Mouse (Mus musculus): ENCODE results near the gene Anapc5.

Gene Anapc5

GRCm38 (mm10) chr5:122770806-122771261 is 50.3 kb downstream of the Anapc5 start:
- CTCF ChIA-PET = no interaction called here

- CTCF ChIA-PET = no interaction called here
These were observed 50.8 kb downstream of the Anapc5 start for GRCm38 (mm10) chr5:122770304-122770703.

GRCm38 (mm10) chr5:122769101-122769568 is 52.0 kb downstream of the Anapc5 start:
- CTCF ChIA-PET = interaction anchor here (0.6 kb wide), 1 partner anchor 284 kb away, joined by 3 read pairs; no protein-coding TSS in a partner anchor

DNA sequence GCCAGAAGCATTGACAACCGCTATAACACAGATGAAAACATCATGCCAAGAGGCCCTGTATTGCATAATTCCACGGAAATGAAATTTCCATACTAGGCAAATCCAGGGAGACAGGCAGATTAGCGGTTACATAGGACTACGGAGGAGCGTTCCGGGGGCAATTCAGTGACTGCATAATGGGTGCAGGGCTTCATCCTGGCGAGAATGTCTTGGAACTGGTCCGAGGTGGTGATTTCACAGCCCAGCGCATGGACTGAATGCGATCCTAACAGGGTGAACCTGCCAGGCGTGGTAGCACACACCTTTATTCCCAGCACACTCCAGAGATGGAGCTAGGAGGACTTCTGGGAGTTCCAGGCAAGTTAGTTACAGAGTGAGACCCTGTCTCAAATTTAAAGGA is 53.9 kb downstream of the Anapc5 start:
- CTCF ChIA-PET = no interaction called here

DNA sequence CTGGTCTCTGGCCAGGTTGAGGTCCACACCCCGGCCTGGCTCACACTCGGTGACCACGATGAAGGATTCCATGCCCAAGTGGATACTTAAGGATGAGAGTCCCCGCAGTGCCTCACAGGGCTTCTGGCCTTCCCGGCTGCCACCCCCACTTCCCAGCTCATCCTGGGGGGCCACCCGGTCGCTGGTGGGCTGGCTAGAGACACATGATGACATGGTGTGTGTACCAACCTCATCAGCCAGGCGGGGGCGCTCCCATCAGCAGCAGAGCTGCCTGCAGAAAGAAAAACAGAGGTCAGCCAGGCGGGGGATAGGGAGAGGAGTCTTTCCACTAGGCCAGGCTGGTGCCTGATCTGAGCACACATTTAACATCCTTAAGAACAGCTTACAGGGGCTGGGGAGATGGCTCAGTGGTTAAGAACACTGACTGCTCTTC is 57.1 kb downstream of the Anapc5 start:
- CTCF ChIA-PET = no interaction called here

GRCm38 (mm10) chr5:122763271-122764031 is 57.7 kb downstream of the Anapc5 start:
- CTCF ChIA-PET = interaction anchor here (0.7 kb wide), 1 partner anchor 339 kb away, joined by 12 read pairs; no protein-coding TSS in a partner anchor

- CTCF ChIA-PET = no interaction called here
These were observed 64.5 kb downstream of the Anapc5 start for GRCm38 (mm10) chr5:122756680-122757079.

GRCm38 (mm10) chr5:122756144-122756543 is 65.0 kb downstream of the Anapc5 start:
- CTCF ChIA-PET = interaction anchor here (0.7 kb wide), 1 partner anchor 14 kb away, joined by 3 read pairs; no protein-coding TSS in a partner anchor

DNA sequence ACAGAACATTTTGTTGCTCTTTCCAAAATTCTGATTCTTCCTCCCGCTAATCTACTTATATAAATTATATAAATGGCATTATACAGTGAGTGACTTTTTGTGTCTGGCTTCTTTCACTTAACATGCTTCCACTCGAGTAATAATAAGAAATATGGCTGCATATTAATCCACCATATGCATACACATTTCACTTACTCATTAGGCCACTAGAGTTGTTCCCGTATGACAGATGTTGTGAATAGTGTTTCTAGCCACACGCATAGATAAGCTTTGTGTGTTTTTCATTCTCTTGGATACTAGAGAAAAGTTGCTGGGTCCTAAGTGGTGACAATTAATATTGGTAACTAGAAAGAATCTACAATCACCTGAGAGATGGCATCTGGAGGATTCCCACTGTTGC is 65.5 kb downstream of the Anapc5 start:
- CTCF ChIA-PET = interaction anchor here (0.7 kb wide), 1 partner anchor 14 kb away, joined by 3 read pairs; no protein-coding TSS in a partner anchor

GRCm38 (mm10) chr5:122754477-122754876 is 66.7 kb downstream of the Anapc5 start:
- CTCF ChIA-PET = no interaction called here

DNA sequence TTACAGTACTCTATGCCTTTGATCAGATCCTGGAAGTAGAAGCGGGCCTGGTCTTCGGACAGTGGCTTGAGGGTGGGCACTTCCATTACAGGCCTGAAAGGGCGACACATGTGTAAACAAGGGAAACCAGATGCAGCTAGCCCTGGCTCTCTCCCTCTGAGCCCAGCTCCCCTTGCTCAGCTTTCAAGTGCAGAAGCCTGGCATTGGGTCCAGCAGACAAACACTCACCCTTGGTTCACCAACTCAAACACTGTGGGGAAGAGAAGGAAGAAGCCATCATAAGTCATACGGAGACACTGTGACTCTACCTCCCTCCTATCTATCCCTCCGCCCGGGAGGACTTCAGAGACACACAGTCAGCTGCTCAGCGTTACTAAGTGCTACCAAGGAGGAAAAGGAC is 73.2 kb downstream of the Anapc5 start:
- CTCF ChIA-PET = no interaction called here

DNA sequence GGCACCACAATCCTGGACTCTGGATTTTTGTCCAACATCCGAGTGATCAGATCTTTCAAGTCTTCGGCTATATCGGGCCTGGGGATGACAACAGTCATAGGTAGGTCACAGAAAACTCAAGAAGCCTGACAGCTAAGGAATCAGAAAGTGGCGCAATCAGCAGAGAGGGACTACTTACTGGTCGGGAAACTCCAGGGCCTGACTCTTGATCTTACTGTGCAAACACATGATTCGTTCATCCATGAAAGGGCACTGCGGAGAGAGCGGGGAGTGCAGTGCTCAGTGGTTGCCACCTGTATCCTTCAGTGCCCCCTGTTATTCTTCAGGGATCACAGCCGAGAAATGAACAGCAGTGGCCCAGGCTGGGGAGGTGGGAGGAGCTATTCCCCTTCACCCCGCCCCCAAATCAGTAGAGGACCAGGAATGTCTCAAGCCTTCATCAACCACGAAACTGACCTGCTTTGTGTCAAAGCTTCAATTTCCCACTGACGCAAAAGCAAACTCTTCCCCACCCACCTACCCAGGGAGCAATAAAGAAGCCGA is 77.2 kb downstream of the Anapc5 start:
- CTCF ChIA-PET = no interaction called here
